Mouse (Mus musculus): ENCODE data around the gene Rnf213. TPM values are rescaled to one million over a fixed set of nuclear protein-coding genes. Genes with fewer than 3 reads are reported as not detected.
A peak's percentile ranks its signal among the peaks of the same experiment; 100 is the strongest.

Gene Rnf213
- total and polyA plus RNA-seq, 3 experiments: 3.5 to 66.4 (median 46.3) TPM

- Histone ChIP-seq H3K27me3 (ENCODE audit: insufficient read depth, low read length) (no peaks in the 10 kb centered on the region), H3K9me3 (replicated peaks) (no peaks in the 10 kb centered on the region), H3K36me3 (replicated peaks) (peaks cover 86% of the 10 kb centered on the region), H3K4me1 (ENCODE audit: insufficient read depth, low read depth, low read length) (peaks cover 37% of the 10 kb centered on the region), H3K4me3 (ENCODE audit: low read depth, low read length) (no peak overlapping the region)
- ATAC-seq (ENCODE audit: extremely low read depth, insufficient number of reproducible peaks, low FRiP score, poor library complexity, severe bottlenecking) (no peak), DNase-seq (ENCODE audit: low spot score) (no peak)
- TF ChIP-seq POLR2AphosphoS5 (IDR thresholded peaks at IDR 0.05; ENCODE audit: insufficient replicate concordance, low read depth, low read length) (no peak), GATA2 (IDR thresholded peaks at IDR 0.05; ENCODE audit: borderline replicate concordance, low read depth, low read length) (no peak), TAL1 (conservative IDR thresholded peaks at IDR 0.05; ENCODE audit: low read depth, low read length) (no peak), GATA1 (IDR thresholded peaks at IDR 0.05; ENCODE audit: borderline replicate concordance, low read length) (no peak), CTCF (IDR thresholded peaks at IDR 0.05; ENCODE audit: low read depth, low read length) (no peak)
These were observed 35.1 kb downstream of the Rnf213 start for GRCm38 (mm10) chr11:119427986-119428385.

- H3K4me1 ChIP-seq (ENCODE audit: insufficient read depth, low read depth, low read length): peaks cover 45% of the 10 kb centered on the region
- H3K9me3 ChIP-seq (replicated peaks): no peaks in the 10 kb centered on the region
- H3K36me3 ChIP-seq (replicated peaks): peaks cover 89% of the 10 kb centered on the region
- DNase-seq (ENCODE audit: low spot score): peak; percentile 67
- TF ChIP-seq GATA2 (IDR thresholded peaks at IDR 0.05; ENCODE audit: borderline replicate concordance, low read depth, low read length) (no peak), TAL1 (conservative IDR thresholded peaks at IDR 0.05; ENCODE audit: low read depth, low read length) (no peak), GATA1 (IDR thresholded peaks at IDR 0.05; ENCODE audit: borderline replicate concordance, low read length) (no peak), POLR2AphosphoS5 (IDR thresholded peaks at IDR 0.05; ENCODE audit: insufficient replicate concordance, low read depth, low read length) (no peak)
- peak overlapping the region; percentile 37; the same call in 1 of the 2 replicates for H3K4me3 ChIP-seq (ENCODE audit: low read depth, low read length)
- no peaks in the 10 kb centered on the region for H3K27me3 ChIP-seq (ENCODE audit: insufficient read depth, low read length)
- peak; percentile 66 for ATAC-seq (ENCODE audit: extremely low read depth, insufficient number of reproducible peaks, low FRiP score, poor library complexity, severe bottlenecking)
These were observed 35.8 kb downstream of the Rnf213 start for GRCm38 (mm10) chr11:119428649-119429136.

GRCm38 (mm10) chr11:119431516-119431915 lies 38.6 kb downstream of the Rnf213 start:
- TF ChIP-seq GATA1 (IDR thresholded peaks at IDR 0.05; ENCODE audit: borderline replicate concordance, low read length): no peak
- no peak for TF ChIP-seq CTCF (IDR thresholded peaks at IDR 0.05; ENCODE audit: low read depth, low read length)
- Histone ChIP-seq H3K4me1 (ENCODE audit: insufficient read depth, low read depth, low read length) (peaks cover 54% of the 10 kb centered on the region), H3K27me3 (ENCODE audit: insufficient read depth, low read length) (no peaks in the 10 kb centered on the region), H3K9me3 (replicated peaks) (no peaks in the 10 kb centered on the region), H3K4me3 (ENCODE audit: low read depth, low read length) (no peak overlapping the region), H3K36me3 (replicated peaks) (peaks cover 90% of the 10 kb centered on the region)
- DNase-seq (ENCODE audit: low spot score) (no peak), ATAC-seq (ENCODE audit: extremely low read depth, insufficient number of reproducible peaks, low FRiP score, poor library complexity, severe bottlenecking) (no peak)

- Histone ChIP-seq H3K4me3 (ENCODE audit: low read depth, low read length) (no peak overlapping the region; the same call in 1 of the 2 replicates), H3K4me1 (ENCODE audit: insufficient read depth, low read depth, low read length) (peaks cover 52% of the 10 kb centered on the region), H3K36me3 (replicated peaks) (peaks cover 90% of the 10 kb centered on the region), H3K27me3 (ENCODE audit: insufficient read depth, low read length) (no peaks in the 10 kb centered on the region), H3K9me3 (replicated peaks) (no peaks in the 10 kb centered on the region)
- TF ChIP-seq GATA2 (IDR thresholded peaks at IDR 0.05; ENCODE audit: borderline replicate concordance, low read depth, low read length) (no peak), GATA1 (IDR thresholded peaks at IDR 0.05; ENCODE audit: borderline replicate concordance, low read length) (no peak), CTCF (IDR thresholded peaks at IDR 0.05; ENCODE audit: low read depth, low read length) (no peak), TAL1 (conservative IDR thresholded peaks at IDR 0.05; ENCODE audit: low read depth, low read length) (no peak), POLR2AphosphoS5 (IDR thresholded peaks at IDR 0.05; ENCODE audit: insufficient replicate concordance, low read depth, low read length) (no peak)
- ATAC-seq (ENCODE audit: extremely low read depth, insufficient number of reproducible peaks, low FRiP score, poor library complexity, severe bottlenecking) (peak; percentile 71), DNase-seq (ENCODE audit: low spot score) (peak; percentile 66)
These were observed 39.8 kb downstream of the Rnf213 start for GRCm38 (mm10) chr11:119432706-119433105.

- Histone ChIP-seq H3K27me3 (ENCODE audit: insufficient read depth, low read length) (no peaks in the 10 kb centered on the region), H3K4me3 (ENCODE audit: low read depth, low read length) (no peak overlapping the region), H3K9me3 (replicated peaks) (no peaks in the 10 kb centered on the region), H3K36me3 (replicated peaks) (peaks cover 94% of the 10 kb centered on the region), H3K4me1 (ENCODE audit: insufficient read depth, low read depth, low read length) (peaks cover 39% of the 10 kb centered on the region)
- ATAC-seq (ENCODE audit: extremely low read depth, insufficient number of reproducible peaks, low FRiP score, poor library complexity, severe bottlenecking) (no peak), DNase-seq (ENCODE audit: low spot score) (no peak)
- no peak for TF ChIP-seq GATA2 (IDR thresholded peaks at IDR 0.05; ENCODE audit: borderline replicate concordance, low read depth, low read length)
- TF ChIP-seq TAL1 (conservative IDR thresholded peaks at IDR 0.05; ENCODE audit: low read depth, low read length): no peak
- no peak for TF ChIP-seq CTCF (IDR thresholded peaks at IDR 0.05; ENCODE audit: low read depth, low read length)
- TF ChIP-seq POLR2AphosphoS5 (IDR thresholded peaks at IDR 0.05; ENCODE audit: insufficient replicate concordance, low read depth, low read length): no peak
- no peak for TF ChIP-seq GATA1 (IDR thresholded peaks at IDR 0.05; ENCODE audit: borderline replicate concordance, low read length)
These were observed 41.4 kb downstream of the Rnf213 start for GRCm38 (mm10) chr11:119434316-119434715.

- Histone ChIP-seq H3K4me3 (ENCODE audit: low read depth, low read length) (no peak overlapping the region), H3K27me3 (ENCODE audit: insufficient read depth, low read length) (no peaks in the 10 kb centered on the region), H3K36me3 (replicated peaks) (peaks cover 95% of the 10 kb centered on the region), H3K4me1 (ENCODE audit: insufficient read depth, low read depth, low read length) (peaks cover 35% of the 10 kb centered on the region), H3K9me3 (replicated peaks) (no peaks in the 10 kb centered on the region)
- DNase-seq (ENCODE audit: low spot score) (no peak), ATAC-seq (ENCODE audit: extremely low read depth, insufficient number of reproducible peaks, low FRiP score, poor library complexity, severe bottlenecking) (no peak)
- TF ChIP-seq GATA2 (IDR thresholded peaks at IDR 0.05; ENCODE audit: borderline replicate concordance, low read depth, low read length) (no peak), CTCF (IDR thresholded peaks at IDR 0.05; ENCODE audit: low read depth, low read length) (no peak)
These were observed 43.3 kb downstream of the Rnf213 start for GRCm38 (mm10) chr11:119435880-119436872.
